Mouse (Mus musculus): ENCODE measurements around the gene Guca2b.
A peak's percentile ranks its signal among the peaks of the same experiment; 100 is the strongest.
"Not testable (repeated sequence)": the region's sequence is repeated elsewhere in the genome, so short reads cannot be mapped to it uniquely, and the experiment has no call there.

Guca2b gene

GRCm38 (mm10) chr4:119658246-119658645 lies 508 bp downstream of the Guca2b start:
- DNase-seq (ENCODE audit: inconsistent age in 2 of 2, low spot score in 1 of 2) = no peak

GRCm38 (mm10) chr4:119657011-119657410 lies 1.7 kb downstream of the Guca2b start:
- DNase-seq (ENCODE audit: inconsistent age in 2 of 2, low spot score in 1 of 2) = no peak

DNA sequence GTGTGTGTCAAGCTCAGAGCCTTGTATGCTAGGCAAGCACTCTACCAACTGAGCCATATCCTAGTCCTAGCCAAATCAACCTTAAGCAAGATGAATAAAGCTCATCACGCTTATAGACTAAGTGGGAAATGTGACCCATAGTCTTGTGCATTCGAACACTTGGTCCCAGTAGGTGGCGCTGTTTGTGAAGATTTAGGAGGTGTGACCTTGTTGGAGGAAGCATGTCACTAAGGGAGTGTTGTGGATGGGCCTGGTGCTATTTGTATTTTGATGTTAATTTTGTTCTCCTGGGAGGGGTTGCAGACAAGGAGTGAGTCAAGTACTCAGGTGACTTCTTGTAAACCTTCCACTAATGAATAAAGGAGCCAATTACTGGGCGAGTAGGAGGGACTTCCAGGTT lies 16.1 kb downstream of the Guca2b start:
- DNase-seq (ENCODE audit: inconsistent age in 2 of 2, low spot score in 1 of 2) = no peak

DNA sequence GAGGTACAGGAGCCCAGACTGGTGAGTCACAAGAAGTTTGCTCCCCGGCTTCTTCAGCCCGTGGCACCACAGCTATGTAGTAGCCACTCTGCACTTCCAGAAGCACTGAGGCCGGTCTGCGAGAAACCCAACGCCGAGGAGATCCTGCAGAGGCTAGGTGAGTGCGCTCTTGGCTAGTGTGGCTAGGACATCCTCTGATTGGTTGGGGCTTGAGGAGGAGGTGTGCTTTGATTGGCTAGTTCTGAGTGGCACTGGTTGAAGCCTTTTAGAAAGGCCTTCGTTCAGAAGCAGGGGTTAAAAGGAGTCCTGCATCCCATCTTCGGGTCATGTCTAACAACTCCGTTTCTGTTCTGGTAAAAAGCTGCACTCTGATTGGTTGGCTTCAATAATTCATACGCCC lies 20.1 kb downstream of the Guca2b start:
- DNase-seq (ENCODE audit: inconsistent age in 2 of 2, low spot score in 1 of 2) = no peak

- no peak for DNase-seq (ENCODE audit: inconsistent age in 2 of 2, low spot score in 1 of 2)
Observed at GRCm38 (mm10) chr4:119637946-119638345, 20.8 kb downstream of the Guca2b start.

- DNase-seq (ENCODE audit: inconsistent age in 2 of 2, low spot score in 1 of 2) = peak; percentile 79 to 86
Observed at GRCm38 (mm10) chr4:119637176-119637845, 21.4 kb downstream of the Guca2b start, which contains the start of gene Guca2a. Guca2a (plus strand) TSS chr4:119637704.

- DNase-seq (ENCODE audit: inconsistent age in 2 of 2, low spot score in 1 of 2) = no peak
Observed at GRCm38 (mm10) chr4:119636731-119637130, 22.0 kb downstream of the Guca2b start.

DNA sequence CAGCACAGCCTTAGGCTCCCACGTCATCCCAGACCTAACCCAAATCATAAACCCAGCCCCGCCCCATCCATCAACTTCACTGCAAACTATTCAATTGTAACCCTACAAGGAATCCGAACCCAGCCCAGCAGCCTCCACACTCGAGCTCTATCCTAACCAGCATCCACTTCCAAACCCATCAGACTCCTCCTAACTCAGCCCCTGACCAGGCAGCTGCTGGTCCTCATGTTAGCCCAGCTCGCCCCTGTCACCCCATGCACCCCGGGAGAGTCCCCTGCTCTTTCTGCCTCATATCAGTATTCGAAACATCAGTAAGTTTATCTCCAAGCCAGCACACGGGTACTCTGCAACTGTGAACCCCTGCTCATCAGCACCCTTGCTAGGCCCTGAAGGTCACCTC lies 23.1 kb downstream of the Guca2b start:
- DNase-seq (ENCODE audit: inconsistent age in 2 of 2, low spot score in 1 of 2) = no peak

GRCm38 (mm10) chr4:119634908-119635660 lies 23.7 kb downstream of the Guca2b start:
- peak in 1 of 2 experiments; percentile 35 for DNase-seq (ENCODE audit: inconsistent age in 2 of 2, low spot score in 1 of 2)

- DNase-seq (ENCODE audit: inconsistent age in 2 of 2, low spot score in 1 of 2) = no peak
Observed at GRCm38 (mm10) chr4:119633948-119634347, 24.8 kb downstream of the Guca2b start.

DNA sequence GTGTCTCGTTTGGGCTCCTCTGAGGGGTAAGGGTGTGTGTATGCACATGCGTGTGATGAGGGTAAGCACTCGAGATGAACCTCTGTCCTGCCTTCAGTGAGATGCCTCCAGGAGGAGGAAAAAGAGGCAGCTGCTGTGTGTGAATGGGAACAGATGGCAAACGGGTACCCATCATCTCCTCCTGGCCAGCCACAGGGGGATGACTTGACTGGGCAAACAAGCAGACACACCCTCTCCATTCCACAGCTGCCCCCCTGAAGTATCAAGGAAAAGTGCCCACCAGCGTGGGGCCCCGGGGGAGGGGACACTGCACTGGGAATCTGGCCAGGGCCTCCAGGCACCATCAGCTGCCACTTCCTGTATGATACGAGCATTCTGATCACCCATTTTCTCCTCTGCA lies 25.4 kb downstream of the Guca2b start:
- no peak for DNase-seq (ENCODE audit: inconsistent age in 2 of 2, low spot score in 1 of 2)

DNA sequence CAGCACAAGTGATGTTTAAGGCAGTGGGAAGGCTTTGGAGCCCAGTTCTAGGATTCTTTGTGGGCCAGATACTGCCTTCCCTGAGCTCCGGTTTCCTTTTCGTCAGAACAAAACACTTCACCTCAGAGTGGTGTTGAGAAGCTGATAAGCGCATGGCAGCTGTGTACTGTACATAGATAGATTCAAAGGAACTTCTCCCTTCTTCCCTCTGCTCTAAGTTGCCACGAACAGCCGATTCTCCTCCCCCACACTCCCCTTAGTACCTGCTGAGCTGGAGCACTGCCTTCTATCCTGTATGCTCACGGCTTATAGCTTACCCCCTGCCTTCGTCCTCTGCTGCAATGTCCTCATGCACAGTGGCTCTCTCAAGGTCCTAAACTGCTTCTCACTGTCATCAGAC lies 26.0 kb downstream of the Guca2b start:
- no peak for DNase-seq (ENCODE audit: inconsistent age in 2 of 2, low spot score in 1 of 2)

- DNase-seq (ENCODE audit: inconsistent age in 2 of 2, low spot score in 1 of 2) = peak; percentile 39 to 58
Observed at GRCm38 (mm10) chr4:119631115-119631919, 27.4 kb downstream of the Guca2b start.

DNA sequence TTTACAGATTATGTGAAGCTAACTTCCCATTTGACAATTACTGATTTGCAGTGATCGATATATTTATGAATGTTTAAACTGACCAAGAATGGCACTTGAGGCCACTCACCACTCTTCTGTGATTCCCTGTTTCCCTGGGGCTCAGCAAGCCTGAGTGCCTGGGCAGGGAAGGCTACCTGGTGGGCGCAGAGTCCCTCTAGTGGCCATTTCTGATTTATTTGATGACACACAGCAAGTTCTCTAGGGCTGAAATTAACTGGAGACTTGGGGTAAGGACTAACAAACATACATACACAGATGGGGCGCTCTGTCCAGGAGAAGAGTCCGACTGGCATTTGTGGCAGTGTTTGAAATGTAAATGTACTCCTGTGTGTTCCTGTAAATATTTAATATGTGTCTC lies 30.4 kb downstream of the Guca2b start:
- not testable (repeated sequence) for DNase-seq (ENCODE audit: inconsistent age in 2 of 2, low spot score in 1 of 2)

GRCm38 (mm10) chr4:119627317-119627716 lies 31.4 kb downstream of the Guca2b start:
- no peak for DNase-seq (ENCODE audit: inconsistent age in 2 of 2, low spot score in 1 of 2)

GRCm38 (mm10) chr4:119626876-119627275 lies 31.9 kb downstream of the Guca2b start:
- DNase-seq (ENCODE audit: inconsistent age in 2 of 2, low spot score in 1 of 2) = no peak

GRCm38 (mm10) chr4:119626081-119626645 lies 32.6 kb downstream of the Guca2b start:
- DNase-seq (ENCODE audit: inconsistent age in 2 of 2, low spot score in 1 of 2) = no peak

DNA sequence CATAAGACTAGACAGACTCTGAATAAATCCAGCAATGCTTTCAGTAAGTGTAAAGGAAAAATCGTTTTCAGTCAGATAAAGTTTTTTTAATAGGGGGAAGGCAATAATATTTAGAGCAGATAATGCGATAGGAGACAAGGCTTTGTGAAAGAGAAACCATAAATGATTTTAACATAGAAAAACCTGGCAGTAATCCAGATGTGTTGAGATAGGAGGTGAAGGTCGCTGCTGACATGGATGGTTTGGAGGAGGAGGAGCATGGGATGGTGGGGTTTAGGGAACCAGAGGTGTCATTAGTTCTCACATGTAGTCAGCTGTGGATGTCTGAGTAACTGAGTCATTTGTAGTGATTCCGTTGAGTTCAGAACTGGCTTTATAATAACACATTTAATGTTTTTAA lies 44.0 kb downstream of the Guca2b start:
- peak in 1 of 2 experiments; percentile 52 for DNase-seq (ENCODE audit: inconsistent age in 2 of 2, low spot score in 1 of 2)

DNA sequence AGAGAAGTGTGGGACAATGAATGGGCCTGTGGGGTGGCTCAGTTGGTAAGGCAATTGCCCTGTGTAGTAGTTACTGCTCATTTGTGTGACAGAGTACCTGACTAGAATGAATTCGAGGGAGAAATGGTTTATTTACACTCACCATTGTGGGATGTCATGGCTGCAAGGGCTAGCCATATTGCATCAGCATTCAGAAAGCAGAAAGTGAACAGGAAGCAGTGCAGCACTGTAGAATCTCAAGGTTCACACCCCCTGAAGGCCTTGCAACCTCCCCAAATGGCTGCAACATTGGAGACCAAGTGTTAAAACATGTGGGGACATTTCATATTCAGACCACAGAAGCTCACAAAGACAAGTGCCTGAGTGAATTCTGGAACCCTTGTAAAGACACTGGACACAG lies 44.7 kb downstream of the Guca2b start:
- DNase-seq (ENCODE audit: inconsistent age in 2 of 2, low spot score in 1 of 2) = peak in 1 of 2 experiments; percentile 59

GRCm38 (mm10) chr4:119609488-119609887 lies 49.3 kb downstream of the Guca2b start:
- DNase-seq (ENCODE audit: inconsistent age in 2 of 2, low spot score in 1 of 2) = no peak
